Mouse (Mus musculus) midbrain, embryonic 10.5 days (tissue): ENCODE data around the gene Chfr. TPM values are rescaled to one million over a fixed set of nuclear protein-coding genes. Genes with fewer than 3 reads are reported as not detected.

ENCODE experiments used
- DNase-seq: peaks from one replicate; pipeline ENCODE4 v3.0.0-alpha.2; 2017; ENCODE audit warnings: low spot score
- H3K27ac ChIP-seq: fragments of 300-500 bp; sonication (generic); replicated peaks from 2 replicates; pipeline ENCODE4 v1.5.1; 2016; ENCODE audit warnings: mild to moderate bottlenecking
- H3K27me3 ChIP-seq: fragments of 300-500 bp; sonication (generic); 2 replicates; pipeline ENCODE4 v1.6.1; 2016; ENCODE audit warnings: low read depth, mild to moderate bottlenecking; ENCODE audit not compliant: poor library complexity, severe bottlenecking
- H3K36me3 ChIP-seq: fragments of 300-500 bp; sonication (generic); 2 replicates; pipeline ENCODE4 v1.6.1; 2016; ENCODE audit warnings: mild to moderate bottlenecking, moderate library complexity
- H3K4me1 ChIP-seq: fragments of 300-500 bp; sonication (generic); 2 replicates; pipeline ENCODE4 v1.6.1; 2016
- H3K4me3 ChIP-seq: fragments of 300-500 bp; sonication (generic); 2 replicates; pipeline ENCODE4 v1.5.1; 2016; ENCODE audit warnings: mild to moderate bottlenecking, moderate library complexity
- H3K9me3 ChIP-seq: fragments of 300-500 bp; sonication (generic); replicated peaks from 2 replicates; pipeline ENCODE4 v1.6.1; 2016; ENCODE audit warnings: mild to moderate bottlenecking
- WGBS: fragments of 180-500 bp; shearing (Covaris S2); methylation state at CpG from one replicate; pipeline ENCODE4 v1.1.7; 2016; 5-methylcytosine and 5-hydroxymethylcytosine counted together
- polyA plus RNA-seq: library from polyadenylated mRNA; unstranded; fragments of >200 nt; fragmentation: Nextera tagmentation; extraction: Ambion mirVana; gene quantifications from 2 replicates; pipeline ENCODE4 v1.2.1, GENCODE M21; 2016

Gene Chfr
- polyA plus RNA-seq, 1 experiment from 2014 or later, result 53.4 TPM

GRCm38 (mm10) chr5:110220331-110220730, 84.7 kb downstream of the Chfr start:
- Histone ChIP-seq H3K4me1 (no peaks in the 10 kb centered on the region), H3K27me3 (no peaks in the 10 kb centered on the region), H3K4me3 (no peak overlapping the region), H3K9me3 (no peaks in the 10 kb centered on the region), H3K36me3 (peaks cover 91% of the 10 kb centered on the region), H3K27ac (no peak overlapping the region)
- 88% methylated on average over 4 of the region's 4 CpGs for WGBS
- no peak for DNase-seq

Other genes starting within 250 kb of the Chfr start
- gene Gm15446, start 212.4 kb upstream of the Chfr start, polyA plus RNA-seq, result 0.73 and 0.91 TPM in 2 replicates
- gene Zfp932, start 139.3 kb upstream of the Chfr start, polyA plus RNA-seq, result 21.6 and 22.0 TPM in 2 replicates
- gene Gm17655, start 63.3 kb upstream of the Chfr start, polyA plus RNA-seq, result 4.9 and 5.9 TPM in 2 replicates
- 1.3 and 2.6 TPM in 2 replicates for gene Gm35315, start 41.4 kb upstream of the Chfr start, polyA plus RNA-seq
- 1.1 and 1.8 TPM in 2 replicates for gene Plcxd1, start 35.9 kb upstream of the Chfr start, polyA plus RNA-seq
- 30.0 and 36.2 TPM in 2 replicates for gene Gtpbp6, start 27.6 kb upstream of the Chfr start, polyA plus RNA-seq
- gene Zfp605, start 25.8 kb upstream of the Chfr start, polyA plus RNA-seq, result 6.0 and 7.9 TPM in 2 replicates
- gene Golga3, start 40.9 kb downstream of the Chfr start, polyA plus RNA-seq, result 16.4 and 18.3 TPM in 2 replicates
- 30.9 and 31.2 TPM in 2 replicates for gene Ankle2, start 95.2 kb downstream of the Chfr start, polyA plus RNA-seq
- gene Pgam5, start 134.1 kb downstream of the Chfr start, polyA plus RNA-seq, result 99.3 and 104 TPM in 2 replicates
- gene Pxmp2, start 150.3 kb downstream of the Chfr start, polyA plus RNA-seq, result 14.8 and 14.9 TPM in 2 replicates
- 40.8 and 44.1 TPM in 2 replicates for gene Pole, start 150.5 kb downstream of the Chfr start, polyA plus RNA-seq
- gene P2rx2, start 207.4 kb downstream of the Chfr start, polyA plus RNA-seq, result 0.62 and 0.73 TPM in 2 replicates
- gene Lrcol1, start 208.9 kb downstream of the Chfr start, polyA plus RNA-seq, result not detected in 2 replicates